Mouse (Mus musculus) limb, embryonic 14.5 days (tissue): ENCODE results near the gene Sgsm2. TPM values are rescaled to one million over a fixed set of nuclear protein-coding genes. Genes with fewer than 3 reads are reported as not detected.

Experiments
- ATAC-seq: fragments of 200-750 bp; cut with Nextera tagmentation; 2 replicates; pipeline ENCODE4 v1.8.0; 2017; ENCODE audit warnings: low read depth, moderate number of reproducible peaks, moderate TSS enrichment; ENCODE audit not compliant: low FRiP score
- DNase-seq: peaks from one replicate; pipeline ENCODE4 v3.0.0-alpha.2; 2015; ENCODE audit warnings: low spot score
- H3K27ac ChIP-seq: fragments of 300-500 bp; sonication (generic); replicated peaks from 2 replicates; pipeline ENCODE4 v1.5.1; 2014; ENCODE audit warnings: low read depth, mild to moderate bottlenecking, low read length, moderate library complexity, mixed read lengths
- H3K27me3 ChIP-seq: fragments of 300-500 bp; sonication (generic); 2 replicates; pipeline ENCODE4 v1.6.1; 2014; ENCODE audit warnings: low read length, mixed read lengths; ENCODE audit not compliant: control insufficient read depth, insufficient read depth
- H3K36me3 ChIP-seq: fragments of 300-500 bp; sonication (generic); 2 replicates; pipeline ENCODE4 v1.6.1; 2014; ENCODE audit warnings: mild to moderate bottlenecking, low read length, moderate library complexity, mixed read lengths; ENCODE audit not compliant: control insufficient read depth, insufficient read depth
- H3K4me1 ChIP-seq: fragments of 300-500 bp; sonication (generic); 2 replicates; pipeline ENCODE4 v1.6.1; 2014; ENCODE audit warnings: antibody characterized with exemption, low read length, mixed read lengths; ENCODE audit not compliant: control insufficient read depth, insufficient read depth
- H3K4me2 ChIP-seq: fragments of 300-500 bp; sonication (generic); replicated peaks from 2 replicates; pipeline ENCODE4 v1.6.1; 2014; ENCODE audit warnings: low read depth, mild to moderate bottlenecking, low read length, moderate library complexity; ENCODE audit not compliant: severe bottlenecking
- H3K4me3 ChIP-seq: fragments of 300-500 bp; sonication (generic); replicated peaks from 2 replicates; pipeline ENCODE4 v1.5.1; 2014; ENCODE audit warnings: low read length
- H3K9ac ChIP-seq: fragments of 300-500 bp; sonication (generic); 2 replicates; pipeline ENCODE4 v1.6.1; 2014; ENCODE audit warnings: mild to moderate bottlenecking, low read depth, low read length, moderate library complexity; ENCODE audit not compliant: severe bottlenecking
- H3K9me3 ChIP-seq: fragments of 300-500 bp; sonication (generic); 2 replicates; pipeline ENCODE4 v1.6.1; 2016; ENCODE audit warnings: low read length; ENCODE audit not compliant: control insufficient read depth
- POLR2A ChIP-seq: fragments of 200-500 bp; IDR thresholded peaks from 2 replicates; pipeline ENCODE4 v1.8.0; 2012; ENCODE audit warnings: inconsistent platforms, mild to moderate bottlenecking, moderate library complexity, borderline replicate concordance; ENCODE audit not compliant: insufficient read depth, insufficient read length; ENCODE audit errors: extremely low read depth
- WGBS: fragments of 180-500 bp; shearing (Covaris S2); extraction: QIAGEN DNeasy Blood & Tissue Kit; methylation state at CpG from one replicate; pipeline ENCODE4 v1.1.7; 2014; 5-methylcytosine and 5-hydroxymethylcytosine counted together
- polyA plus RNA-seq, 2 experiments: library from polyadenylated mRNA; depleted of rRNA in 1 of 2; stranded (reverse) in 1 of 2; unstranded in 1 of 2; fragments of >200 nt; fragmentation: Nextera tagmentation in 1 of 2; extraction: Ambion mirVana in 1 of 2; gene quantifications; 2 replicates each; pipeline versions ENCODE4 v1.2.1 to v1.2.3; 2012 to 2014

Gene Sgsm2
- polyA plus RNA-seq, 2 experiments: 7.1 to 18.2 TPM

GRCm38 (mm10) chr11:74845784-74846183 is 51.1 kb downstream of the Sgsm2 start:
- Histone ChIP-seq H3K27me3 (no peaks in the 10 kb centered on the region), H3K36me3 (peaks cover 44% of the 10 kb centered on the region), H3K4me3 (no peak overlapping the region), H3K9ac (no peak overlapping the region), H3K4me2 (no peak overlapping the region), H3K4me1 (no peaks in the 10 kb centered on the region), H3K27ac (no peak overlapping the region), H3K9me3 (peaks cover 4% of the 10 kb centered on the region; the same call in 1 of the 2 replicates)
- no peak for DNase-seq
- ATAC-seq: no peak
- TF ChIP-seq POLR2A: no peak
- WGBS: 76% methylated on average over 3 of the region's 3 CpGs

DNA sequence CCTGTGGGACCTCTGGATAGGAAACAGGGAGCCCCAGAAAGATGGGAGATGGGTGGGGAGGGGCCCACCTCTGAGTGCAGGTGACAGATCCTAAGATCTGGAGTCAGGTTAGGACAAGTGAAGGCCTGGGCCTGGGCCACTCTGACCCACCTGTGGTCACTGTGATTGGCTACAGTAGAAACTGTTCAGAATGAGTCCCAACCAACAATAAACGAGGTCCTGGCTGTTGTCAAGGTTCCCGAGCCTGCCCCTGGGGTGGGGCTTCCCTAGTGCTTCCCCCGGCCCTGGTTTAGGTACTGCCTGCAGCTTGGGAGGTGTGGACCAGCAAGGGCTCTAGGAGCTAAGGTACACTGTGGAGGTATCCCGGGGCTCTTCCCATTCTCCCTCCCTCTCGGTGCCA is 53.1 kb downstream of the Sgsm2 start:
- H3K4me3 ChIP-seq: no peak overlapping the region

GRCm38 (mm10) chr11:74843435-74843714 is 53.5 kb downstream of the Sgsm2 start:
- ATAC-seq: no peak
- Histone ChIP-seq H3K9ac (peak overlapping the region; percentile 21; the same call in 1 of the 2 replicates), H3K9me3 (peaks cover 4% of the 10 kb centered on the region; the same call in 1 of the 2 replicates), H3K27me3 (no peaks in the 10 kb centered on the region), H3K27ac (no peak overlapping the region), H3K36me3 (peaks cover 47% of the 10 kb centered on the region), H3K4me1 (0 out of 2 replicates have a peak, but pooled peaks cover 7% of the 10 kb centered on the region), H3K4me2 (no peak overlapping the region), H3K4me3 (no peak overlapping the region)
- no peak for TF ChIP-seq POLR2A
- DNase-seq: no peak
- 75% methylated on average over 2 of the region's 2 CpGs for WGBS

More for the DNA sequence above, 53.1 kb downstream of the Sgsm2 start:
- Histone ChIP-seq H3K9ac (peak overlapping the region; percentile 21; the same call in 1 of the 2 replicates), H3K4me1 (0 out of 2 replicates have a peak, but pooled peaks cover 7% of the 10 kb centered on the region), H3K4me2 (no peak overlapping the region), H3K27ac (no peak overlapping the region), H3K36me3 (peaks cover 47% of the 10 kb centered on the region), H3K27me3 (no peaks in the 10 kb centered on the region), H3K9me3 (peaks cover 4% of the 10 kb centered on the region; the same call in 1 of the 2 replicates)
- 41% methylated on average over 5 of the region's 5 CpGs for WGBS
- ATAC-seq (no peak), DNase-seq (no peak)
- no peak for TF ChIP-seq POLR2A

DNA sequence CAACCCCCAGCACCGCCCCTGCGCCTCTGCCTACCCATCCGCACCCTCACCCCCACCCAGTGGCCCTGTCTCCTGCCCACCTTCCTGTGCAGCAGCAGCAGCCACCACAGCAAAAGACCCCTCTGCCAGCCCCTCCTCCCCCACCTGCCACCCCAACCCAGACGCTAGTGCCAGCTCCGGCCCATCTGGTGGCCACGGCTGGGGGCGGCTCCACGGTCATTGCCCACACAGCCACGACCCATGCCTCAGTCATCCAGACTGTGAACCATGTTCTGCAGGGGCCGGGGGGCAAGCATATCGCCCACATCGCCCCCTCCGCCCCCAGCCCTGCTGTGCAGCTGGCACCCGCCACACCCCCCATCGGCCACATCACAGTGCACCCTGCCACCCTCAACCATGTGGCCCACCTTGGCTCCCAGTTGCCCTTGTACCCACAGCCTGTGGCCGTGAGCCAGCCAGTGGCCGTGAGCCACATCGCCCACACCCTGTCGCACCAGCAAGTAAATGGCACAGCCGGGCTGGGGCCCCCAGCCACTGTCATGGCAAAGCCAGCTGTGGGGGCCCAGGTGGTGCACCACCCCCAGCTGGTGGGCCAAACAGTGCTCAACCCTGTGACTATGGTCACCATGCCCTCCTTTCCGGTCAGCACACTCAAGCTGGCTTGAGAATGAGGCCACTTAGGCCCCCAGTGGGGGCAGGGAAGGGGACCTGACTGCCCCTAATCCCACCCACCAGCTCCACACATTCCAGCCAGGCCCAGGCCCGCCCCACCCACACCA is 54.0 kb downstream of the Sgsm2 start:
- Histone ChIP-seq H3K9ac (no peak overlapping the region), H3K27me3 (no peaks in the 10 kb centered on the region), H3K36me3 (peaks cover 47% of the 10 kb centered on the region), H3K4me2 (no peak overlapping the region), H3K27ac (no peak overlapping the region), H3K4me1 (0 out of 2 replicates have a peak, but pooled peaks cover 7% of the 10 kb centered on the region), H3K9me3 (peaks cover 4% of the 10 kb centered on the region; the same call in 1 of the 2 replicates), H3K4me3 (no peak overlapping the region)
- TF ChIP-seq POLR2A: no peak
- ATAC-seq: no peak
- DNase-seq: no peak
- 89% methylated on average over 17 of the region's 22 CpGs for WGBS

DNA sequence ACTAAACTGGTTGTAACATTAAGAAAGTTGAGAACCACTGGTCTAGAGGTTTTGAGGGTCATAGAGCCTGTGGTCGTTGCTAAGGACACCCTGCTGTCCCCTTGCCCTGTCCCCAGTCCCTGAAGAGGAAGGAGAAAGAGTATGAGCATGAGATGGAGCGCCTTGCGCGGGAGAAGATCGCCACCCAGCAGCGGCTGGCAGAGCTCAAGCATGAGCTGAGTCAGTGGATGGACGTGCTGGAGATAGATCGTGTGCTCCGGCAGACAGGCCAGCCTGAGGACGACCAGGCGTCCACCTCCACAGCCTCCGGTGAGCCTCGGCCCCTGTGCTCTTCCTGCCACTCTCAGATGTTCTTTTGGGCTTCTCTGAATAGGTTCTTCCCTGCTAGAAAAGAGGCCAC is 54.8 kb downstream of the Sgsm2 start:
- no peak for TF ChIP-seq POLR2A
- Histone ChIP-seq H3K4me3 (no peak overlapping the region), H3K36me3 (peaks cover 47% of the 10 kb centered on the region), H3K4me1 (peaks cover 12% of the 10 kb centered on the region; the same call in 1 of the 2 replicates), H3K9ac (no peak overlapping the region), H3K4me2 (no peak overlapping the region), H3K27me3 (no peaks in the 10 kb centered on the region), H3K9me3 (peaks cover 4% of the 10 kb centered on the region; the same call in 1 of the 2 replicates), H3K27ac (no peak overlapping the region)
- 80% methylated on average over 13 of the region's 13 CpGs for WGBS
- DNase-seq: no peak
- no peak for ATAC-seq
